Mouse (Mus musculus): ENCODE results near the gene Arhgef12. TPM values are rescaled to one million over a fixed set of nuclear protein-coding genes. Genes with fewer than 3 reads are reported as not detected.

Arhgef12 gene
- polyA plus RNA-seq, 1 experiment from 2014 or later: 9.2 TPM

GRCm38 (mm10) chr9:42921830-42922229 lies 185.2 kb downstream of the Arhgef12 start:
- H3K36me3 ChIP-seq (replicated peaks): no peaks in the 10 kb centered on the region
- H3K27me3 ChIP-seq (ENCODE audit: poor library complexity, severe bottlenecking): 0 out of 2 replicates have a peak, but pooled peaks cover 6% of the 10 kb centered on the region
- H3K4me3 ChIP-seq: no peak overlapping the region
- 77% methylated on average over 4 of the region's 4 CpGs for WGBS
- DNase-seq (ENCODE audit: extremely low spot score, low spot score): no peak
- H3K4me1 ChIP-seq: peaks cover 29% of the 10 kb centered on the region
- H3K9me3 ChIP-seq: no peaks in the 10 kb centered on the region
- no peak overlapping the region for H3K27ac ChIP-seq

GRCm38 (mm10) chr9:42920190-42920589 lies 186.8 kb downstream of the Arhgef12 start:
- 42% methylated on average over 7 of the region's 7 CpGs for WGBS

DNA sequence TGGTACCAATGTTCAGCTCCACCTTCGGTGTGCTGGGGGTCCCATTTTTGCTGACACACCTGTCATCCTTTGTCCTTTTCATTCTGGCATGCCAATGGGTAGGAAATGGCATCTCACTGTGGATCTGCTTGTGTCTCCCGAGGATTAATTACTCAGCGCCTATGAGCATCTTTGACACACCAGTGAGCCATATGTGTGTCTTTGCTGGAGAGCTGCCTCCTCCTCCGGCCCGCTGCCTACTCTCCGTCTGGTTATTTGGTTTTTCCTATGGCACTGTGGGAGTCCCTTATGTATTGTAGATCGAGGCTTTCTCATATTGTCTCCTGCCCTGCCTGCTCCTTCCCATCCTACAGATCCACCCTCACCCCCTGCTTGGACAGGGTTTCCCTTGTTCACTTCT lies 189.1 kb downstream of the Arhgef12 start:
- Histone ChIP-seq H3K27me3 (ENCODE audit: poor library complexity, severe bottlenecking) (0 out of 2 replicates have a peak, but pooled peaks cover 6% of the 10 kb centered on the region), H3K27ac (no peak overlapping the region), H3K9me3 (no peaks in the 10 kb centered on the region), H3K4me3 (no peak overlapping the region), H3K4me1 (peaks cover 24% of the 10 kb centered on the region), H3K36me3 (replicated peaks) (no peaks in the 10 kb centered on the region)
- 85% methylated on average over 7 of the region's 7 CpGs for WGBS
- no peak for DNase-seq (ENCODE audit: extremely low spot score, low spot score)

More at GRCm38 (mm10) chr9:42920190-42920589, 186.8 kb downstream of the Arhgef12 start:
- no peak overlapping the region for H3K27ac ChIP-seq
- DNase-seq (ENCODE audit: extremely low spot score, low spot score): no peak
- no peaks in the 10 kb centered on the region for H3K36me3 ChIP-seq (replicated peaks)
- H3K4me3 ChIP-seq: no peak overlapping the region
- 0 out of 2 replicates have a peak, but pooled peaks cover 6% of the 10 kb centered on the region for H3K27me3 ChIP-seq (ENCODE audit: poor library complexity, severe bottlenecking)
- peaks cover 29% of the 10 kb centered on the region for H3K4me1 ChIP-seq
- H3K9me3 ChIP-seq: no peaks in the 10 kb centered on the region

Other genes starting within 250 kb of the Arhgef12 start
- gene Grik4, start 162.7 kb downstream of the Arhgef12 start, polyA plus RNA-seq (2016; fragmentation: Nextera tagmentation; extraction: Ambion mirVana): 1.0 and 1.5 TPM in 2 replicates
- 11.4 and 12.9 TPM in 2 replicates for gene Tmem136, start 9.3 kb upstream of the Arhgef12 start, polyA plus RNA-seq (2016; fragmentation: Nextera tagmentation; extraction: Ambion mirVana)
- gene Pou2f3, start 103.1 kb upstream of the Arhgef12 start, polyA plus RNA-seq (2016; fragmentation: Nextera tagmentation; extraction: Ambion mirVana): not detected in 2 replicates
- gene Oaf, start 132.7 kb upstream of the Arhgef12 start, polyA plus RNA-seq (2016; fragmentation: Nextera tagmentation; extraction: Ambion mirVana): 42.1 and 46.5 TPM in 2 replicates
- 1.2 and 1.4 TPM in 2 replicates for gene Trim29, start 203.6 kb upstream of the Arhgef12 start, polyA plus RNA-seq (2016; fragmentation: Nextera tagmentation; extraction: Ambion mirVana)